Mouse (Mus musculus) cerebellum, postnatal 36 days (tissue): ENCODE data around the gene Arhgap31.
"Not testable (repeated sequence)": the region's sequence is repeated elsewhere in the genome, so short reads cannot be mapped to it uniquely, and the experiment has no call there.

Experiments used
- DNase-seq, 2 experiments: peaks; one replicate each; pipeline ENCODE4 v3.0.0; 2021 to 2022; ENCODE audit warnings: mixed read lengths in 2 of 2

Gene Arhgap31

DNA sequence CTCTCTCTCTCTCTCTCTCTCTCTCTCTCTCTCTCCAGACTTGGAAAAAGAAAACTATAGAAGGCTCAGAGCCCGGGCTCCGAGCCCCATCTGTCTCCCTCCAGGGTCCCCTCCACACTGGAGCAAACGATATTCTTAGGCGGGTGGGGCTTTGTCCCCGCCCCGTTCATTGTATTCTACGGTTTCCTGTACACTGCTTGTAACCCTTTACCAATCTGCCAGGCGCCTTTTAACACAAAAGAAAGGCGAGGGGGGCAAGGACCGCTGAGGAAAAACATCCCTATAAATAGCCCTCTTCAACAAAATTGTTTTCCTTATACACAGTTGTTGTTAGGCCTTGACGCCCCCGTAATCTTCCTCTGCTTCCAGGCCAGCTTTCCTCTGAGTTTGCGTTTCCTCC is 11.9 kb upstream of the Arhgap31 start:
- DNase-seq: no peak

DNA sequence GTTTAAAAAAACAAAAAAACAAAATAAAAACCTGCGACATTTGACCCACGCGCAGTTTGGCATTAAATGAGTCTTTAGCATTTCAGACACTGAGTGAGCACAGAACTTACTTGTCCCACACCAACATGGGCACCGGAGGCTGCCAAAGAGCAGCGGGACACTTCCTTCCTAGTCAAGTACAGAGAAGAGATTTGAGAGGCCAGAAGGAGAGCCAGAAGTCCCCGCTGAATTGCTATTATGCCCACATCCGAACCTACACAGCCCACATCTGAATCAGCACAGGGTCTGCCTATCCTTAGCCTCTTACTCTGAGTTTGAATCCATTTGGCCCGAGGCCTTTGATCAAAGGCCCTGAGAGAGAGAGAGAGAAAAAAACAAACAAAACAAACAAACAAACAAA is 11.2 kb upstream of the Arhgap31 start:
- peak in 1 of 2 experiments; percentile 12 for DNase-seq

- no peak for DNase-seq
Observed at GRCm38 (mm10) chr16:38721377-38721776, 8.3 kb upstream of the Arhgap31 start.

- DNase-seq: not testable (repeated sequence)
Observed at GRCm38 (mm10) chr16:38714259-38714526, 1.1 kb upstream of the Arhgap31 start.

- no peak for DNase-seq
Observed at GRCm38 (mm10) chr16:38713404-38714258, 557 bp upstream of the Arhgap31 start.

DNA sequence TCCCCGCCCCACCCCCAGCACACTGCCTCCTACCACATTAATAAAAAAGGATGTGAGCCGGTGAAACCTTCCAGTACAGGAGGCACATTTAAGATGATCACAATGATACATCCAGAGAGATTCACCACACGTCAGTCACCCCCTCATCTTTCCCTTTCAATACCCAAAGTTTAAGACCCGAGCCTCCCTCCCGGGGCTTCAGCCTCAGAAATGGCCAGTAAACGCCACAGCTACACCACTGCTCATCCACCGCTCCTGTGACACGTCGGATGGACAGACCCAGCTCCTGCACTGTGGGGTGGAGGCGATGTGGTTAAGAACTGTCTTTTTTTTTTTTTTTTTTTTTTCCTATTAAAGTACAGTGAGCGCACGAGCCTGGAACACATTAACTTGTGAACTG is 969 bp downstream of the Arhgap31 start:
- DNase-seq: no peak

GRCm38 (mm10) chr16:38711245-38711644 is 1.8 kb downstream of the Arhgap31 start:
- DNase-seq: no peak

DNA sequence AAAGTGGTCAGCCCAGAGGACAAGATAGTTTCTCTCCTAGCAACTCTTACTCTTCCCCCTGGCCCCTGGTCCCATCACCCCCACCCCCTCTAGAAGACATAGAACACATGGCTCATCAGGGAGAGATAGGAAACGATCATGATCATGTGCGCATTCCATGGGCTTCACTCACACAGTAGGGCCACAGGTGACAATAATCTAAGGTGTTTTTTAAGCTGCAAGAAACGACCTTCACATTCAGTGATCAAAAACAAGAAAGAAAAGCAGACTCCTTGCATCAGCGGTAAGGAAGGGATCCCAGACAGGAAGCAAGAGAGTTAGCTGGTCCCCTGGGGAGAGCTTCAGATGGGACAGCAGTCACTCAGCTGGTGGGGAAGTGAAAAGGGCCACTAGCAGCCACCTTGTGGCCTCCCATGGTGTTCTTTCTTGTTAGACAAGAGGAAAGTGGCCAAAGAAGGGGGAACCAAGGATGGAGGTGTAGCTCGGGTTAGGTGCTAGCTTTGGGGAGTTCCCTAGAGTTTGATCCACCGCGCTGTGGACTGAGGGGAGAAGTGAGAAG is 4.0 kb downstream of the Arhgap31 start:
- DNase-seq: no peak

DNA sequence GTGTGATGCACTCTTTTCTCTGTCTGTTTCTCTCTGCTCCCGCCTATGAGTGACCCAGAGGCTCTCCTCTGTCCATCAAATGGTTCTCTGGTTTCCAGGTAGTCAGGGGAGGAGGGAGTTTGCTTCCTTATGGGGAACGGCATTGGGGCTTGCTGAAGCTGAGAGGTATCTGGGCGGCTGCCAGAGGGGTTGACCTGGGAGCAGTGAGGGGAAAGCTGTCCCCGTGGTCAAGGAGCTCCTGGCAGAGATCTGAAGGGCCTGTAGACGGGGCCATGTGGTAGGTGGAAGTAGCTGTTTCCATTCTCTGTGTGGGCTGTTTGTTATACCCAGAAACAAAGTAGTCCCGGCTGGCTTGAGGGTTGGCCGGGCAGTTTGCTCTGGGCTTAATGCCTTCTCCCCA is 6.3 kb downstream of the Arhgap31 start:
- no peak for DNase-seq

DNA sequence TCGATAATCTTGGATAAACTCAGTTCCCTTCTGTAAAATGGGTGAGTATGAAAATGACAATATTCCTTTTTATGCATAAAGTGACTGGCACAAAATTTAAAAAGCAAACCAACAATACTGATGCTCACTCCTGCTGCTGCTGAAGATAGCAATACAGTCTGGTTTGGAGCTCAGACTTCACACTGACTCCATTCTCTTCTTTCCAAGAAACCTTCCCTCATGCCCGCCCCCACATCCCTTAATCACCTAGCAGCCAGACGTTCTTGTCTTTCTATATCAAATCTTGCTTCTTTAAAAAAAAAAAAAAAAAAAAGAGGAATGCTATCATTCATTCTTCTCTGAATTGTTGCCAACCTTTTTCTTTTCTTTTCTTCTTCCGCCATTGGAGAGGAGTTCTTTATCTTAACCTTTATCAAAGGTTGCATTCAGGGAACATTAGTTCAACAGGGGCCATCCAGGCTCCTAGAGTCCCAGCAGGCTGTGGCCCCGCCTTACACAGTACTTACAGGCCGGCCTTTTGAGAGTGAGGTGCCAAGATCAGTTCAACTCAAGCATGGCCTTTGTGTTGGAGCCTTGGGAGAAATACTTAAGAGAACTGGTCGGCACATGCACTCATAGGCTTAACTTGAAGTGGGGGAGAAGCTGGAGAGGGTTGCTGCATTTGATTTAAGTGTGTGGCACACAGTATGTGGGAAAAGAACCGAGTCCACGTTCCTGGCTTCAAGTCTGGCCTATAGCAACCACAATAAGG is 7.4 kb downstream of the Arhgap31 start:
- DNase-seq: no peak

GRCm38 (mm10) chr16:38703501-38703900 is 9.6 kb downstream of the Arhgap31 start:
- no peak for DNase-seq

- no peak for DNase-seq
Observed at GRCm38 (mm10) chr16:38702316-38702715, 10.8 kb downstream of the Arhgap31 start.

- no peak for DNase-seq
Observed at GRCm38 (mm10) chr16:38701492-38702185, 11.4 kb downstream of the Arhgap31 start.

DNA sequence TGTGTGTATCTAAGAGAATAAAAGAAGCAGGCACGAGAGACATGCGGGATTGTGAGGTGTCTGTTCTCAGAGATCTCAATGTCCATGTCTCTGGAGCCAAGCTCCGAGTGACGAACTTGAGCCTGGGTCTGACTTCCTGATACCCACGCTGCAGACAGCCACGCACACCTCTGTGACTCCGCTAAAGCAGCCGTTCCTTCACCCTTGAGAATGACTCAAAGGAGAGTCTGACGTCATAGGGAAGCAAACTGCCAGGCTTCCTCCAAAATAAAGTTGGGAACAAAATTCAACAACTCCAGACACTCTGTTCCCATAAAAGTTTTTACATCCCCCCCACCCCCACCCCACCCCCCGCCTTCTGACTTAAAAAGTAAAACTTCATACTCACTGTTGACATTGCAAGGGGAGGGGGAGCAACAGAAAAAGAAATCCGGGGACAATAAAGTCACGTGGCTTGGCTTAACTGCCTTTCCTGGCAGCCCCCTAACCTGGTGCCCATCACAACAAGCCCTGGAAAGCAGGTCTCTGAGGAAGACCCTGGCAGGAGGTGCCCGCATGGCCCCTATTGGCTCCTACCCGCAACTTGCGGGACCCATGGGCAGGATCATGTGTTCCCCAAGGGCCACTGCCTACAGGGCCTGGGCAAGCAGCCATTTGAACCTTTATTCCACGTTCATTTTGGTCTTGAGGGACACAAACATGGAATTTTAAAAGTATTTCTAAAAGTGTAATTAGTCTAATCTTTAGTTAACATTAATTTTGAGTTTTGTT is 12.5 kb downstream of the Arhgap31 start:
- DNase-seq: no peak

GRCm38 (mm10) chr16:38697611-38698010 is 15.5 kb downstream of the Arhgap31 start:
- no peak for DNase-seq

DNA sequence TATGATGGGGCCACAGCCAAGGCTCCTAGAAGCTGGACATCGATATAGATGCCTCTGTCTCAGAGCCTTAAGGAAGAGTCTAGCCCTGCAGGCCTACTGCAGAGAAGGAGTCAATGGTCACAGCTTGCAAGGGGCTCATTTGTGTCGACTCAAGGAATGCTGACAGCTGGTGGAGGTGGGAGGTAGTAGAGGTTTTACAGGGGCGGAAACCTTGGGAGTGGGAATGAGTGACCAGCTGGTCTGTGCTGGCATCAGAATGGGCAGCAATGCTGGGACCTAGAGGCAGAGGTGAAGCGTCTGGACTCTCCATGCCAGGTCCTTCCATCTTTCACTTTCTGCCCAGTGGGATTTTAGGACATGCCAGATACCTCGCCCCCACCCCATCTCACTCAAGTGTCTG is 17.5 kb downstream of the Arhgap31 start:
- DNase-seq: no peak

GRCm38 (mm10) chr16:38694906-38695540 is 18.1 kb downstream of the Arhgap31 start:
- no peak for DNase-seq

DNA sequence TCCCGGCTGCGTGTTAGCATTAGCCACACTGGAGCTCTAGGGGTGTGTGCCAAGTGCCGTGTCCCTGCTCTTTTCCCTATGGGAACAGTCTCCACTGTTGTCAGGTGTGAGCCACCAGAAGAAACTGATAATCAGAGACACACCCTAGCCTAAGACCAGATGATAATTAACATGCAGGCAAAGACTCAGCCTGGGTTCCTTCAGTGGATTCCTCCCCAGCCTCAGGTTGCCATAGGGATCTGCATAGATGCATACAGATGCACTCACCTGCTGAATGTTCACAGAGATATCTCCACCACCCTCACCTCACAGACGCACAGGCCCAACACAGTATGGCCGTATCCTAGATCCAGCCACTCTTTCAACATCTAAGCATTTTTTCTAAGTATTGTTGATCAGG is 22.6 kb downstream of the Arhgap31 start:
- no peak for DNase-seq

- no peak for DNase-seq
Observed at GRCm38 (mm10) chr16:38689786-38690185, 23.3 kb downstream of the Arhgap31 start.

- no peak for DNase-seq
Observed at GRCm38 (mm10) chr16:38688531-38689264, 24.4 kb downstream of the Arhgap31 start.

DNA sequence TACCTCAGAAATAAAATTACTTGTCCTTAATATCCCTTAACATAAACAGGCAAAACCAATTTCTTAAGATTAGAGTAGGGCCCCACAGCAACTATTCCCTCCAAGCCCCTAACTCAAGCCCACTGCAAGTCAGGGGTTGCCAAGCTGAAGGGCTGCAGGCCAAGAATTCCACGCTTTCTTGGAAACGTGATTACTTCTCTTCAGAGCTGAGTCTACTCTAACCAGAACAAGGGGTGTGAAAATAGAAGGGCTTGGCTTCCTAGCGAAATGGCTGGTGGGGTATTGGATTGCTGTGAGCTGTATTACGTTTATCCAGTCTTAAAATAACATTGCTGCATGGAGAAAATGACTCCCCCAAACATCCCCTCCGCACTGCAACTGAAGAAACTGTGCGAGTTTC is 25.4 kb downstream of the Arhgap31 start:
- DNase-seq: no peak
